Mouse (Mus musculus) E14TG2a.4 (cell line): ENCODE results near the gene Arhgap27.

ENCODE experiments used
- H3K27me3 ChIP-seq: 2 replicates; pipeline ENCODE4 v1.6.1; 2014; ENCODE audit warnings: low read length, control low read depth; ENCODE audit not compliant: insufficient read depth
- H3K36me3 ChIP-seq: 2 replicates; pipeline ENCODE4 v1.6.1; 2014; ENCODE audit warnings: low read length, control low read depth; ENCODE audit not compliant: insufficient read depth
- H3K4me1 ChIP-seq: replicated peaks from 2 replicates; pipeline ENCODE4 v1.6.1; 2014; ENCODE audit warnings: low read depth, low read length, control low read depth
- H3K4me3 ChIP-seq: replicated peaks from 2 replicates; pipeline ENCODE4 v1.5.1; 2014; ENCODE audit warnings: mild to moderate bottlenecking, low read length
- H3K9me3 ChIP-seq: 2 replicates; pipeline ENCODE4 v1.6.1; 2014; ENCODE audit warnings: low read length, control low read depth
- CTCF ChIP-seq: conservative IDR thresholded peaks from 2 replicates; pipeline ENCODE4 v1.5.1; 2014; ENCODE audit warnings: low read length
- NANOG ChIP-seq: IDR thresholded peaks from 2 replicates; pipeline ENCODE4 v1.6.1; 2014; ENCODE audit warnings: borderline replicate concordance, low read length, mixed read lengths
- POU5F1 ChIP-seq: IDR thresholded peaks from 2 replicates; pipeline ENCODE4 v1.6.1; 2014; ENCODE audit warnings: low read length, borderline replicate concordance

Gene Arhgap27

DNA sequence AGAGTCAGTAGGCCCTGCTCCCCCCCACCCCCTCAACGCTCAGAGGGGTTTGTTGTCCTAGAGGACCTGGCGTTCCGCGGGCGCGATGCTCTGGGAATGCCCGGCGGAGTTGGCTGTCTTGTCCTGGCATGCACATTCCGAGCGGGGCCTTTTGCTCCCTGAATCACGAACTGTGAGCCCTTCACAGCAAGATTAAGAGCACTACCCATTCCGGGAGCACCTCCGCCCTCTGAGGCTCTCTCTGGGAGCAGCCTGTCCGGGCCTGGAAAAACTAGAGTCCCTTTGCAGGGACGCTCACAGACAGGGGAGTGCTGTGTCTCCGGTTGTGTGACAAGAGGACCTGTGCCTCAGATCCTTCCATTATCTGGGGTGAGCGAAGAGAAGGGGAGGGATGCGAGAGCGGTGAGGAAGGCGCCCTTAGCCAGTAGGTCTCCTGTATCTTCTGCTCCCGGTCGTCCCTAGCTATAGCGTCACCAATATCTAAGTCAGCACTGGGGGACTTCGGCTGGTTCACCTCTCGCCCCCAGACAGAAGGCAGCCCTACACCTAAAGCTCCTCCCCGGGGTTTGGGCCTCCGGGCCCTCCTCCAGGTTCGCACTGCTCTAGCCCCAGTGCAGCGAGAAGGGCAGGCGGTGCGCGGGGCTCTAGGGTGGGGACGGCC, 841 bp downstream of the Arhgap27 start:
- peaks cover 7% of the 10 kb centered on the region; the same call in 1 of the 2 replicates for H3K9me3 ChIP-seq
- H3K4me3 ChIP-seq = peak overlapping the region; percentile 82
- peaks cover 41% of the 10 kb centered on the region for H3K27me3 ChIP-seq
- TF ChIP-seq CTCF (no peak), POU5F1 (no peak), NANOG (no peak)
- H3K36me3 ChIP-seq = peaks cover 29% of the 10 kb centered on the region
- peaks cover 77% of the 10 kb centered on the region for H3K4me1 ChIP-seq

DNA sequence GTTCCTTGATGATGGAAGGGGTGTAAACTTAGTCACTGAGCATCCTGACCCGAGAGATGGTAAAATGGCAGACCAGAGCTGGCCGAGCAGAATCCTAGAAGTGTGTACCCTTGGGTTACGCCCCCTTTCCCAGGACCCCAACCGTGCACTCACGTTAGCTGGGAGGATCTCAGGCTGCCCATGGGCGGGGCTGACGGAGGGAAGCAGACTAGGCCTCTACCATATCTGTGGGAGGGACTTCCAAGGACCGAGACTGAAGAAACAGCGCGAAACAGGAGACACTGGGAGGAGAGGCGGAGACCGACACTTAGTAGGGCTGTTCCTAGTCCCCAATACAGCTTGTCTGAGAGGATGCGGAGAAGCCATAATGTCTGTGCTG, 1.4 kb downstream of the Arhgap27 start:
- Histone ChIP-seq H3K9me3 (peaks cover 7% of the 10 kb centered on the region; the same call in 1 of the 2 replicates), H3K27me3 (peaks cover 47% of the 10 kb centered on the region), H3K4me1 (peaks cover 79% of the 10 kb centered on the region), H3K36me3 (peaks cover 23% of the 10 kb centered on the region), H3K4me3 (peak overlapping the region; percentile 82)
- TF ChIP-seq NANOG (no peak), POU5F1 (no peak), CTCF (no peak)

DNA sequence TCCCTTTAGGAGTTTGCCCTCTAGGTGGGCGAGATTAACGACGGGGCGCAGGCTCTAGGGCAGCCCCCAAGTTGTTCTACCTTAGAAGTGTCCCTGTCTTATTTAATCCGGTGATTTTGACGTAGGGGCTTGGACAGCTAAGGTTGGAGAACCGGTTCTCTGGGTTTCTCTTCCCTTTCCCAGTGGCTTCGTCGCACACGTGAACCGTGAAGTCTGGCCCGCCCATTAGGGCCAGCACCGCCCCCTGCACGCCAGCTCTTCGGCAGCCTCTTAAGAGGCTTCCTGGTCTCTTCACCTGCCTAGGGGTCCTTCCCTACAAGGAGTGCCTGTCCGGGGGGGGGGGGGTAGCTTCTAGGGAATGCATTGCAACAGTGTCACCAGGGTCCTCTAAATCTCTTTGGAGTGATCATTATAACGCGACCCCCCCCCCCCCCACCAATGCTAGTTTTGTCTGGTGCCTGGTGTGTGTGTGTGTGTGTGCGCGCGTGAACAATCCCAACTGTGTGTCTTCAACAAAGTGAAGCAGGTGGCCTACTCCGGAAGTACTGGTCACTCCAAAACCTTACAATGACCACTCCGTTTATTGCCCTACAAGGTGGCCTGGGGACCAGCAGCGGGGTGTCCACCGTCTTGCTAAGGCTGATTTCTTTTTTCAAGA, 2.0 kb downstream of the Arhgap27 start:
- Histone ChIP-seq H3K9me3 (peaks cover 7% of the 10 kb centered on the region; the same call in 1 of the 2 replicates), H3K4me3 (peak overlapping the region; percentile 82), H3K27me3 (peaks cover 52% of the 10 kb centered on the region), H3K4me1 (peaks cover 84% of the 10 kb centered on the region), H3K36me3 (peaks cover 18% of the 10 kb centered on the region)
- TF ChIP-seq CTCF = no peak

DNA sequence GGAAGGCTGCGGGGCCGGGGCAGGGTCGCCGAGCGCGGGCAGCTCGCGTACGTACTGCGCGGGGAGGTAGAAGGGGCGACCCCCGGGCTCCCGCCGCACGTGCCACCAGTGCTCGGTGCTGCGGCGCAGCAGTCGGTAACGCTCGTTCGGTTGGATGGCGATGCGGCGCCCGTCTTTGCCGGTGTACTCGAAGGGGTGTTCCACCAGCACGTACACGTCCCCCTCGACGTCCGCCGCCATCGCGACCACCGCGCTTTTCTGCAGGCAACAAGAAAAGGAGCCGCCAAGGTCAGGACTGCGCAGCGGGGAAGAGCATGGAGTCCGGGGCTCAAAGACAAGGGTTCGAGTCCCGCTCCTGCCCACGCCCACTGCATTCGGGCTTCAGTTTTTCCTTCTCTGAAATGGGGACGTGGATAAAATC, 2.8 kb downstream of the Arhgap27 start:
- peaks cover 59% of the 10 kb centered on the region for H3K27me3 ChIP-seq
- peaks cover 7% of the 10 kb centered on the region; the same call in 1 of the 2 replicates for H3K9me3 ChIP-seq
- peaks cover 9% of the 10 kb centered on the region for H3K36me3 ChIP-seq
- TF ChIP-seq CTCF (no peak), NANOG (no peak), POU5F1 (no peak)
- H3K4me1 ChIP-seq = peaks cover 84% of the 10 kb centered on the region
- H3K4me3 ChIP-seq = peak overlapping the region; percentile 82

DNA sequence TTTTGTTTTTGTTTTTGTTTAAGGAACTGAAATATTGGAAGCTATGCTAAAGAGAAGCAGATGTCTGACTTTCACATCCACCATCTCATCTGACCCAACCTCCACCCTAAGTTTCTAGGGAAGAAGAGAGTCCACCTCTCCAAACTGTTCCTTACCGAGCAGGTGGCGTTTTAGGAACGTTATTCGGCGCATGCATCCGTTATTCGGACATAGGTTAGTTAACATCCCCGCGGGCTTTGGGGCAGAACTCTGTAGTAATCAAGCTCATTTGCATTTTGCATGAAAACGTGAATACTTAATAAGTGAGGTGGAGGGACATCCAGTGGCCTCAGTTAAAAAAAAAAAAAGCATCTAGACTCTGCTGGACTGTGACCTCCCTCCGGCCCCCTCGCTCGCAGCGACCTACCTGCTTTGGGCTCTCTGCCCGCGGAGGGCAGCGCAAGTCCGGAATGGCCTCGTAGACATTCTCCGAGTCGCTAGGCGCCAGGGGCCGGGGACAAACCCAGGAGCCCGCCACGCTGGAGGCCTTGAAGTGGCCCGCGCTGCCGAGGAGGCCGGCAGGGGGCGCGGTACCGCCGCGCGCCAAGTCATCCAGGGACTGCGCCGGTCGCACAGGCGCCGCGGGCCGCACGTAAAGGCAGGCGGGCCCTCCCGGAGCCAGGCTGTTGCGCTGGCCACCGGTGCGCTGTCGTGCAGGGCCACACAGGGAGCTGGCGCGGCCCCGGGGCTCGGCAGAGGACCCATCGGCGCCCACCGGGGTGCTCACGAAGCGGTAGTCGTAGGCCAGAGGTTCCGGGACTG, 3.5 kb downstream of the Arhgap27 start:
- Histone ChIP-seq H3K9me3 (peaks cover 7% of the 10 kb centered on the region; the same call in 1 of the 2 replicates), H3K36me3 (peaks cover 3% of the 10 kb centered on the region), H3K27me3 (peaks cover 62% of the 10 kb centered on the region), H3K4me1 (peaks cover 79% of the 10 kb centered on the region), H3K4me3 (peak overlapping the region; percentile 82)
- TF ChIP-seq CTCF (no peak), NANOG (no peak), POU5F1 (no peak)

DNA sequence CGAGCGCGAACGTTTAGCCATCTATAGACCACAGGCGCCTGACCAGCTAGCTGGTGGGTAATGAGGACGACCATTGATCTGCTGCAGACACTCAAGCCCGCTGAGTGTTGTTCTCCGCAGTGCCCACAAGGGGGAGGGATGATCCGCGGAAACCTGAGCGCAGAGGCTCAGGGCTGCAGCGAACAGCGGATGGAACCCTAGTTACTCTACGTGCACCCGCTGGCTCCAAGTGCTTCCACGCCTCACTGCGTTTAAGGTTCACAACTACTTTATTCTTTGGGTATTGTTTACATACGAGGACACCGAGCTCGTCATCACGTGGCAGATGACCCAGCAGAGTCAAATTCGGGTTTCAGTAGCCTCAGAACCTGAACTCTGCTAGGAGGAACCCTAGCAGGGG, 4.4 kb downstream of the Arhgap27 start:
- TF ChIP-seq NANOG = no peak
- TF ChIP-seq CTCF = peak; percentile 70
- Histone ChIP-seq H3K4me1 (peaks cover 72% of the 10 kb centered on the region), H3K27me3 (peaks cover 68% of the 10 kb centered on the region), H3K4me3 (peak overlapping the region; percentile 82), H3K9me3 (peaks cover 7% of the 10 kb centered on the region; the same call in 1 of the 2 replicates), H3K36me3 (no peaks in the 10 kb centered on the region)

DNA sequence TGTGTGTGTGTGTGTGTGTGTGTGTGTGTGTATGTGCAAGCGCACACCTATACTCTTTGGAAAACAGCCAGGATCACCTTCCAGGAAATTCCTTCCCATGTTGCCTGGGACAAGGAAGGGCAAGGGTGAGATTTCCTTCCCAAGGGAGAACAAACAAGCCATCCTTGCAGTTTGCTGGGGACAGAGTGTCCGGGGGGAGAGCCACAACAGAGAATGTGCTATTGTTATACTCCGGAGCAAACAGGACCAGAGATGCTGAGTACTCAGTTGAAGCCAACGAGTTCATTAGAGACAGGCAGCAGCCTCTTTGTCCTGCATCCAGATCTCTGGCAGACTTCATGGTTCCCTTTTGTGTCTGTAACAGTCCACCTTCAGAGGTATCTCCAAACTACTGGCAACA, 5.2 kb downstream of the Arhgap27 start:
- H3K27me3 ChIP-seq = peaks cover 68% of the 10 kb centered on the region
- H3K36me3 ChIP-seq = no peaks in the 10 kb centered on the region
- TF ChIP-seq CTCF (no peak), POU5F1 (no peak), NANOG (no peak)
- H3K4me3 ChIP-seq = no peak overlapping the region
- peaks cover 64% of the 10 kb centered on the region for H3K4me1 ChIP-seq
- H3K9me3 ChIP-seq = peaks cover 8% of the 10 kb centered on the region; the same call in 1 of the 2 replicates

DNA sequence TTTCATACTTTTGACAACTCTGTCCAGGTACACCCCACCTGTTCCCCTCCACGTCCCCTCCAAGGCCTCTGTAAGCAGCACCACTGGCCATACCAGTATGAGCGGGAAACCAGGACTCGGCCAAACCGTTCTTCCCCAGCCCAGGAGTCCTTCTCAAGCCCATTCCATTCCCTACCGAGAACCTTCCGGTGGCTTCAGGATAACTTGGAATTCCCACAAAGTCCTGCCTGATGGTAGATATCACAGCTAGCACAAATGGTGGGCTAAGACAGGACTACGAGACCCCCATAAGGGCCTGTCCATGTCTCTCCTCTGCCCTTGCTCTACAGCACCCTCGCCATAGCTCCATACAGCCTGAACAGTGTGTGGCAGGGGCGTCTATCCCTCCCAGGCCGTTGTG, 5.8 kb downstream of the Arhgap27 start:
- H3K9me3 ChIP-seq = peaks cover 14% of the 10 kb centered on the region
- H3K36me3 ChIP-seq = no peaks in the 10 kb centered on the region
- H3K4me3 ChIP-seq = no peak overlapping the region
- H3K4me1 ChIP-seq = peaks cover 58% of the 10 kb centered on the region
- TF ChIP-seq CTCF = no peak
- TF ChIP-seq NANOG = no peak
- TF ChIP-seq POU5F1 = no peak
- H3K27me3 ChIP-seq = peaks cover 63% of the 10 kb centered on the region
